Mouse (Mus musculus): ENCODE measurements around the gene Rgs1.

DNA sequence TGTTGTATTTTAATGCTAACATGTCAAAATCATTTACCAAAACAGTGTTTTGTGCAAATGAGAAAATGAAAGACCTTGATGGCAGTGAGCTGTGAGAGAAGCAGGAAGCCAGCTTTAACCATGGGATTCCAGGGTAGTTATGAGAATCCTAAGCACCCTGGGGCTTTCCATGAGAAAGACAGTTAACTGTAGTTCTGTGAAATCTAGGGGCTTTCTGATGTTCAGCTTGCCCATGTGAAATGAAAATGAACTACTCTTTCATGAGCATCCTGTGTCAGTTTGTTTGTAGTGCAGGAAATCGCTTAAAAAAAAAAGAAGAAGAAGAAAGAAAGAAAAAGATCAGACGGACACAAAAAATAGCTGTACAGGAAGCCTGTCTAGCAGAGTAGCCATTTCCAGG is 23.9 kb upstream of the Rgs1 start:
- TF ChIP-seq CTCF (IDR thresholded peaks at IDR 0.05; ENCODE audit: low read depth) (no peak), EP300 (IDR thresholded peaks at IDR 0.05; ENCODE audit: low read depth) (no peak)

Measured in heart, postnatal 0 days (tissue).